Mouse (Mus musculus): ENCODE data around the gene Asic4.

Asic4 gene

GRCm38 (mm10) chr1:75503651-75503980 is 53.4 kb downstream of the Asic4 start:
- no peak for DNase-seq (ENCODE audit: low spot score in 2 of 2)

- no peak for DNase-seq (ENCODE audit: low spot score in 2 of 2)
Observed at GRCm38 (mm10) chr1:75504256-75505045, 54.2 kb downstream of the Asic4 start.

DNA sequence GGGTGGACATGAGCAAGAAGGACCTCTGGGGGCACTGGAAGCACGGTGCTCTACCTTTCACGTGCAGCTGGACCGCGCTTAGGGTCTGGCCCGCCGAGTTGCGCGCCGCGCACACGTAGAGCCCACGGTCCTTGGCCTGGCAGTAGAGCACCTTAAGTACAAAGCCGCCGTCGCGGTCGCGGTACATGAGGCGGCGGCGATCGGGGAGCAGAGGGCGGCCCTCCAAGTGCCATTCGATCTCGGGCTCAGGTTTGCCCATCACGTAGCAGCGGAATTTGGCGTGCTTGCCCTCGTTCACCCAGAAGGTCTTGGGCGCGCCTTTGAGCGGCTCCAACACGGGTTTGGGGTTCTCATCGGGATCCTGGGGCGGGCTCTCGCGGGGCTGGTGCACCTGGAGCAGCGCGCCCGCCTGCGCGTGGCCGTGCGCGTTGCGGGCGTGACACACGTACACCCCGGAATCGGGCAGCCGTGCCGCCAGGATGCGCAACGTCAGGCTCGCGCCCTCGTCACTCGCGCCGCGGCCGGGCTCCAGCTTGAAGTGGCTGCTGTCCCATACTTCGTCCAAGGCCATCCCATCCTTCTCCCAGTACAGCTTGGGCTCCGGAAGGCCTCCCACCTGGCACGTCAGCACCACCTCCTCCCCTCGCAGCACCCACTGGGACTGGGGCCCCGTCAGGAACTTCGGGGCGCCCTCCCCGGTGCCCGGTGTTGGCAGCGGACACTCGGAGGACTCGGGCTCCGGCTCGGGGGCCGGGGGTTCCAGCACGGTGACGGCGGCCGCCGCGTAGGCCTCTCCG is 55.1 kb downstream of the Asic4 start:
- DNase-seq (ENCODE audit: low spot score in 2 of 2), result peak; percentile 63 to 75

- DNase-seq (ENCODE audit: low spot score in 2 of 2), result peak; percentile 71 to 74
Observed at GRCm38 (mm10) chr1:75505956-75506831, 56.0 kb downstream of the Asic4 start, which contains the start of gene Obsl1. Gene Obsl1, minus strand, starts transcription at chr1:75506452.

DNA sequence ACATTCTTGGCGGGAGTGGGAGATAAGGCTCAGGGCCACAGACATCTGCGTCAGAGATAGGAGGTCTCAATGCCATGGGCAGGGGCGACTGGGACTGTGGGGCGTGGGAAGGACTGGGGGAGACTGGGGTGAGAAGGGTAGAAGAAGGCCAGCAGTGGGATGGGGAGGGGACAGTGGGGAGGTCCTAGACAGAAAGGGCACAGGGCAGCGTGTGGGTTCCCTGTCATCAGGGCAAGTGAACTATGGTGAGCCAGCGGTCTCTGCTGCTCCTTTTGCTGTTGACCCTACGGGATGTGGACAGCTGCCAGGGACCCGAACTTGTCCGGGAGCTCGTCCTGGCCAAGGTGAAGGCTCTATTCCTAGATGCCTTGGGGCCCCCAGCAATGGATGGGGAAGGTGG is 56.8 kb downstream of the Asic4 start, which contains the start of gene Inha:
Inha (plus strand) TSS at position 72 of the 400 bp plus-strand sequence.
- DNase-seq (ENCODE audit: low spot score in 2 of 2), result no peak

DNA sequence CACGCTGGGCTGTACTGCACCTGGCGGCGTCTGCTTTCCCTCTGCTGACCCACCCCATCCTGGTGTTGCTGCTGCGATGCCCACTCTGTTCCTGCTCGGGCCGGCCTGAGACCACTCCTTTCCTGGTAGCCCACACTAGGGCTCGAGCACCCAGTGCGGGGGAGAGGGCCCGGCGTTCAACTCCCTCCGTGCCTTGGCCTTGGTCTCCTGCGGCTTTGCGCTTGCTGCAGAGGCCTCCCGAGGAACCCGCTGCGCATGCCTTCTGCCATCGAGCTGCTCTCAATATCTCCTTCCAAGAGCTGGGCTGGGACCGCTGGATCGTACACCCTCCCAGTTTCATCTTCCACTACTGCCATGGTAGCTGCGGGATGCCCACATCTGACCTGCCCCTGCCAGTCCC is 59.4 kb downstream of the Asic4 start:
- no peak for DNase-seq (ENCODE audit: low spot score in 2 of 2)

GRCm38 (mm10) chr1:75510154-75510553 is 59.9 kb downstream of the Asic4 start:
- no peak for DNase-seq (ENCODE audit: low spot score in 2 of 2)

DNA sequence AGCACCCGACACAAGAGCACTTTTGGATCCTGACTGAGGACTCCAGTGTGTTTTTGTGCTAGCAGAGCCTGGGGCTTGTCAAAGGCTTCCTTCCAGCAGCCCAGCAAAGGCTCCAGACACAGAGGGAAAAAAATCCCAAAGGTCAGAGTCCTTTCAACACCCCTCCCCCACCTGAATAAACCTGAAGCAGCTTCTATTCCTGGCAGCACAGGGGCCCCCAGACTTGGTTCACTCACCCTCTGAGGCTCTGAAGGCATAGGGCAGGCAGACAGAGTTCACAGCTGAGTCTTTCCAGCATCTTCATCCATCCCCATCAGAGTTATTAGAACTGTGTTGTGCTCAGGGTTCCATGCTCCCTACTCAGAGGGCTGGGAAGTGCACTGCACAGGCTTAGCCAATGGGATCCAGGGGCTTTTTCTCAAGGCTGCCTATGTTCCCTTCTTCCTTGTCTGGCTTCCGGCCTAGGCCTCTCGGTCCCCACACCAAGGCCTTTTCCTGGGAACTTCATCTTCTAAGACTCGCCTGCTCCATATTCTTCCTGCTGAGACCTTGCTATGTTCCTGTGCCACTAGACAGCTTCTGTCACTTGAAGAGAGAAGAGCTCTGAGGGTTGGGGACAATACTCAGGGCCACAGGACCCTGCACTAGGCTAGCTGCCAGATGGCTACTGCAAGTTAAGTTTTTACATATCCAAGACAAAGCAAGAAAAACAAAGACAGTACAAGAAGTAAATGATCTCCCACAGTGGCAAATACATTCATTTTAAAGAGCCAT is 61.4 kb downstream of the Asic4 start:
- DNase-seq (ENCODE audit: low spot score in 2 of 2), result no peak

- DNase-seq (ENCODE audit: low spot score in 2 of 2), result no peak
Observed at GRCm38 (mm10) chr1:75512550-75512949, 62.3 kb downstream of the Asic4 start.

- DNase-seq (ENCODE audit: low spot score in 2 of 2), result no peak
Observed at GRCm38 (mm10) chr1:75516703-75517380, 66.6 kb downstream of the Asic4 start.

DNA sequence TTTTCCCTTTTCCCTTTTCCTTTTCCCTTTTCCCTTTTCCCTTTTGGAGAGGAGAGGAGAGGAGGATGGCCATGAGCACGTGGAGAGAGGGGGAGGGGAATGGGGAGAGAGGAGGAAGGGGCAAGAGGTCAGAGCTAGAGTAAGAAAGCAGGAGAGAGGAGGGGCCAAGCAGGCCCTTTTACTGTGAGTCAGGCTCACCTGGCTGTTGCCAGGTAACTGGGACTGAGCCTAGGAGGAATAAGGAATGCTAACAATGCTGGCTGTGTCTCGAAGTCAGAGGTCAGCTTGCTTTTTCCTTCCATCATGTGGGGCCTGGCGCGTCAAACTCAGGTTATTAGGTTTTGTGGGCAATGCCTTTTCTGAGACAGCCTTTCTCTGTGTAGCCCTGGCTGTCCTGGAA is 67.7 kb downstream of the Asic4 start:
- DNase-seq (ENCODE audit: low spot score in 2 of 2), result no peak

DNA sequence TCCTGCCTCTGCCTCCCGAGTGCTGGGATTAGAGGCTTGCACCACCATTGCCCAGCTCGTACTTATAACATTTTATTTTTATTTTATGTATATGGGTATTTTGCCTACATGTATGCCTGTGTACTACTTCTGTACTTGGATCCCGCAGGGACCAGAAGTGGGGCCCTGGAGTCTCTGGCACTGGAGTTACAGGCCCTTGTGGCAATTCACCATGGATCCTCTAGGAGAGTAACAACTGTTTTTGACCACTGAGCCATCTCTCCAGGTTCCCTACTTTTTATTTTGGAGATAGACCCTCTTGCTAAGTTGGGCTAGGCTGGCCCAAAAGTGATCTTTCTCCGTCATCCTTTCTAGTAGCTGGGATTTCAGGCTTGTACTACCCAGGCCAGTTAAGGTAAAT is 68.2 kb downstream of the Asic4 start:
- DNase-seq (ENCODE audit: low spot score in 2 of 2), result no peak

DNA sequence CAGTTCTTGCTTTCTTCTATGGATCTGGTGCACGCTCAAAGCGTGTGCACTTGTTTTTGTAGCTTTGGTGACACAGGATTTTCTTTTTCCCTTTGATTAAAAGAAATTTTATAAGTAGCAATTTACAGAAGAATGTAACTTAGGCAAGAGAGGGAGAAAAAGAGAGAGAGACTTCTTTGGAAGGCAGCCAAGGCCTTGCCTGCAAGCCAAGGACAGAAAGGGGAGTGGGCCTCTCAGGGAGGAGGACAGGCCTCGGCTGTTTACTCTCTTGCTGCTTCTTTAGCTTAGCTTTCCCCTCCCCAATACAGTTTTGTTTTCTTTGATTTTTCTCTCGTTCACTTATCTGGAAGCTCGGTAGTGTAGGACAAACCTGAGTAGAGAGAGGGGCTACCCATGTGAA is 69.3 kb downstream of the Asic4 start:
- no peak for DNase-seq (ENCODE audit: low spot score in 2 of 2)

GRCm38 (mm10) chr1:75521321-75522031 is 71.2 kb downstream of the Asic4 start, which contains the start of gene Stk11ip:
Gene Stk11ip, plus strand, starts transcription at chr1:75521529.
- DNase-seq (ENCODE audit: low spot score in 2 of 2), result peak; percentile 92 to 95
